Mouse (Mus musculus) erythroblast, embryonic 14.5 days (primary cell): ENCODE results near the gene Vwf. TPM values are rescaled to one million over a fixed set of nuclear protein-coding genes. Genes with fewer than 3 reads are reported as not detected.

ENCODE experiments used
- H3K27me3 ChIP-seq: 2 replicates; pipeline ENCODE4 v1.6.1; 2012; ENCODE audit warnings: inconsistent platforms; ENCODE audit not compliant: control insufficient read depth
- H3K36me3 ChIP-seq: 2 replicates; pipeline ENCODE4 v1.6.1; 2012; ENCODE audit warnings: mild to moderate bottlenecking, inconsistent platforms; ENCODE audit not compliant: control insufficient read depth
- H3K4me1 ChIP-seq: 2 replicates; pipeline ENCODE4 v1.6.1; 2012; ENCODE audit warnings: inconsistent platforms; ENCODE audit not compliant: control insufficient read depth
- H3K4me3 ChIP-seq: replicated peaks from 2 replicates; pipeline ENCODE3; 2012; ENCODE audit warnings: moderate library complexity, mild to moderate bottlenecking, inconsistent platforms
- H3K9me3 ChIP-seq: 2 replicates; pipeline ENCODE4 v1.6.1; 2012; ENCODE audit warnings: low read length, inconsistent platforms, mixed read lengths; ENCODE audit not compliant: control insufficient read depth
- GATA1 ChIP-seq: IDR thresholded peaks from 2 replicates; pipeline ENCODE4 v1.6.1; 2012; ENCODE audit warnings: low read length, inconsistent platforms, mixed read lengths
- TAL1 ChIP-seq: IDR thresholded peaks from 3 replicates; pipeline ENCODE4 v1.6.1; 2012; ENCODE audit warnings: low read length, inconsistent platforms, mixed read lengths
- polyA plus RNA-seq: library from polyadenylated mRNA; stranded (reverse); fragments of >175 nt; gene quantifications from 2 replicates; pipeline ENCODE4 v1.2.3, GENCODE M21; 2012

The Vwf gene
- polyA plus RNA-seq, 1 experiment: 0.35 TPM

GRCm38 (mm10) chr6:125590056-125590455 lies 43.5 kb downstream of the Vwf start:
- no peaks in the 10 kb centered on the region for H3K9me3 ChIP-seq
- TF ChIP-seq TAL1: no peak
- TF ChIP-seq GATA1: no peak
- no peaks in the 10 kb centered on the region for H3K36me3 ChIP-seq
- H3K4me1 ChIP-seq: peaks cover 12% of the 10 kb centered on the region
- H3K27me3 ChIP-seq: peaks cover 3% of the 10 kb centered on the region; the same call in 1 of the 2 replicates
- H3K4me3 ChIP-seq: no peak overlapping the region

GRCm38 (mm10) chr6:125590471-125590870 lies 43.9 kb downstream of the Vwf start:
- no peaks in the 10 kb centered on the region for H3K36me3 ChIP-seq
- peaks cover 3% of the 10 kb centered on the region; the same call in 1 of the 2 replicates for H3K27me3 ChIP-seq
- TF ChIP-seq GATA1: no peak
- TF ChIP-seq TAL1: no peak
- no peak overlapping the region for H3K4me3 ChIP-seq
- H3K4me1 ChIP-seq: peaks cover 10% of the 10 kb centered on the region
- H3K9me3 ChIP-seq: no peaks in the 10 kb centered on the region

DNA sequence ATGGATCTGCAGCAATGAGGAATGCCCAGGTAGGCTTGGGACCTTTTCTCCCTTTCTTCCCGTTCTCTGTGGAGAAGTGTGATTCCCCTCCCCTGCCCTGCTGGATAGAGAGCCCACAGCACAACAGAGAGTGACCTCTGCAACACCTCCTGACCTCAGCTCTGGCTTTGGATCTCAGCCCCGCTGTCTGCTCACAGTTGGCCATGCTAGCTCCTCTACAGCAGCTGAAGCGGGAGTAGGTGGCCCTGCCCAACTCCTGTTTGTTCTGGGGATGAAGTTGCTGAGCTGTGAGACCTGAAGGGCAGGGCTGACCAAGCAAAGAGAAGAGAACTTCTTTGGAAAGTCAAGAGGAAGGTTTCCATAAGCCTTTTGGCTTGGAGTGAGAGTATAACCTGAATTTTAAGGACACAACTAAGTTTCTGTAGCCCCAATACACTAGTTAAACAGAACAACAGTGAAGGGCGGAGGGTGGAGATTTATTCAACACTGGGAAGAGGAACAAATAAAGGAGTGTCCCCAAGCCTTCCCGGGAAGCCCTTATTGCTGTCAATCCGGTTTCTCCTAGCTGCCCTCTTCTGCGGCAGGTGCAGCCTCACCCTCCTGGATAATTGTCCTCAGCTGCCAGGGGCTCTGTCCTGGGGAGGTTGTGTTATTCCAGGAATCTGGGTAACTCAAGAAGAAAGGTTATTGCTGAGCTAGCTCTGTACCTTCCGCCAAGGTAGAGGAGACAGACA lies 45.2 kb downstream of the Vwf start:
- H3K4me1 ChIP-seq: peaks cover 6% of the 10 kb centered on the region
- H3K27me3 ChIP-seq: peaks cover 3% of the 10 kb centered on the region; the same call in 1 of the 2 replicates
- no peak for TF ChIP-seq TAL1
- TF ChIP-seq GATA1: no peak
- H3K9me3 ChIP-seq: no peaks in the 10 kb centered on the region
- no peaks in the 10 kb centered on the region for H3K36me3 ChIP-seq
- no peak overlapping the region for H3K4me3 ChIP-seq

DNA sequence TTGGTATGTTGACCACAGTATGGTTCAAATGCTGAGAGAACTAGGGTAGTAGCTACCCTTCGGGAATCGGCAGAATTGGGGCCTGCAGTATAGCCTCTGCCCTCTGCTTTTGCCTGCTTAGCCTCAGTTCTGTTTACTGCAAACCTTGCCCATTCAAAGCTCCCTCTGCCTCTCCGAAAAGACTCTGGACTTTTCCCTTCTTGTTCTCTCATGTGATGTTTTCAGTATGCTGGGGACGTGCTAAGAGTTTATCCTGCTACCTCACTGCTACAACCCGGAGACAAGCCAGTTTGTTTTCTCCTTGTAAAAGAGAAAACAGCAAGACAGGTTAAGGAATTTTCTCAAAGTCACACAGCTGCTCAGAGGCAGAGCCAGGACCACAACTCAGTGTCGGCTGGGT lies 46.0 kb downstream of the Vwf start:
- peaks cover 3% of the 10 kb centered on the region; the same call in 1 of the 2 replicates for H3K27me3 ChIP-seq
- H3K9me3 ChIP-seq: no peaks in the 10 kb centered on the region
- peaks cover 4% of the 10 kb centered on the region for H3K4me1 ChIP-seq
- TF ChIP-seq GATA1: no peak
- no peak for TF ChIP-seq TAL1
- H3K36me3 ChIP-seq: no peaks in the 10 kb centered on the region
- H3K4me3 ChIP-seq: no peak overlapping the region

DNA sequence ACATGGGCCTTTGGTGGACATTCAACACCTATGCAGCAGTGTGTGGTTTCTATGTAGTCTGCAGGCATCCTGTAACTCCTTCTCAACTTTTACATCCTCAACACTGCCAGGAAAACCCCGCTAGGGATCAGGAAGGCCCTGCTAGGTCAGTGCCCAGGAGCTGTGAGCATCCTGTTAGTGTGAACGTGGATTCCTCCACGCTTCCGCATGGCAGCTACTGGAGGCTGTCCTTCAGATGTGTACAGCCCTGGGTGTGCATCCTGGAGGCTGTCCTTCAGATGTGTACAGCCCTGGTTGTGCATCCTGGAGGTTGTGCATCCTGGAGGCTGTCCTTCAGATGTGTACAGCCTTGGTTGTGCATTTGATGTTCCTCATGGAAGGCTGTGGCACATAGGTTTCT lies 47.7 kb downstream of the Vwf start:
- peaks cover 2% of the 10 kb centered on the region for H3K4me1 ChIP-seq
- no peaks in the 10 kb centered on the region for H3K36me3 ChIP-seq
- TF ChIP-seq GATA1 (no peak), TAL1 (no peak)
- H3K9me3 ChIP-seq: no peaks in the 10 kb centered on the region
- no peaks in the 10 kb centered on the region for H3K27me3 ChIP-seq
- H3K4me3 ChIP-seq: no peak overlapping the region

DNA sequence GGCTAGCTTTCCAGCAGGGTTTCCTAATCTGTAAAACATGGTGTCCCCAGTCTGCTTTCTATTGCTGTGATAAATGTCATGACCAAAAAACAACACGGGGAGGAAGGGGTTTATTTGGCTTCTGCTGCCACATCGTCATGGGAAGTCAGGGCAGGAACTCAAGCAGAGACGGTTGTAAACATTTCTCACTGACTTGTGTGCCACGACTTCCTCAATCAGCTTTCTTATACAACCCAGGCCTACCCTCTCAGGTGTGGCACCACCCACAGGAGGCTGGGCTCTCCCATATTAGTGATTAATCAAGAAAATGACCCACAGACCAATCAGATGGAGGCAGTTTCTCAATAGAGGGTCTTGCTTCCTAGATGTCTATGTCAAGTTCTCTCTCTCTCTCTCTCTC lies 48.3 kb downstream of the Vwf start:
- H3K4me1 ChIP-seq: peaks cover 5% of the 10 kb centered on the region
- H3K36me3 ChIP-seq: no peaks in the 10 kb centered on the region
- no peaks in the 10 kb centered on the region for H3K27me3 ChIP-seq
- no peak for TF ChIP-seq GATA1
- no peak for TF ChIP-seq TAL1
- no peak overlapping the region for H3K4me3 ChIP-seq
- no peaks in the 10 kb centered on the region for H3K9me3 ChIP-seq

GRCm38 (mm10) chr6:125596701-125597318 lies 50.2 kb downstream of the Vwf start:
- H3K27me3 ChIP-seq: peaks cover 3% of the 10 kb centered on the region; the same call in 1 of the 2 replicates
- H3K9me3 ChIP-seq: no peaks in the 10 kb centered on the region
- peaks cover 8% of the 10 kb centered on the region for H3K4me1 ChIP-seq
- TF ChIP-seq TAL1 (no peak), GATA1 (no peak)
- no peak overlapping the region for H3K4me3 ChIP-seq
- H3K36me3 ChIP-seq: no peaks in the 10 kb centered on the region

DNA sequence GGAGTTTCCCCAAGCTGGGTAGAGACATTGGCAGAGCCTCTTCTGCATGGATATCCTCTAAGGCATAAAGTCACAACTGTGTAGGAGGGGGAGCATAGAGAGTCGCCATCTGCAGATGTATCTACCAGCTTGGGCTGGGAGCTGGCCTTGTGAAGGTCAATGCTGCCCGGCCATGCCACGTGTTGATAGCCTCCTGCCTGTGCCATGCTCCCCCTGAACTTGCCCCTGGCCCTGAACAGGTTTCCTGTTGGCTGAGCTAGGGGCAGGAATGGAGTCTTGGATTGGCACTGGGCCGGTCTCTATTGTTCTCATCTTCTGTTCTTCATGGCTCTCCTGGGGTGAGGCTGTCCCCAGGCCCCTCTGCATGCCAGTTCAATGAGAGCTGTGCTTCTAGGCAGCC lies 51.1 kb downstream of the Vwf start:
- Histone ChIP-seq H3K36me3 (no peaks in the 10 kb centered on the region), H3K4me1 (peaks cover 9% of the 10 kb centered on the region)
- TF ChIP-seq TAL1: no peak
- no peak for TF ChIP-seq GATA1

GRCm38 (mm10) chr6:125600036-125600558 lies 53.5 kb downstream of the Vwf start:
- TF ChIP-seq TAL1 (no peak), GATA1 (no peak)
- H3K4me3 ChIP-seq: no peak overlapping the region
- peaks cover 12% of the 10 kb centered on the region for H3K4me1 ChIP-seq
- H3K9me3 ChIP-seq: no peaks in the 10 kb centered on the region
- no peaks in the 10 kb centered on the region for H3K36me3 ChIP-seq
- peaks cover 24% of the 10 kb centered on the region for H3K27me3 ChIP-seq

More for the DNA sequence above, 51.1 kb downstream of the Vwf start:
- Histone ChIP-seq H3K4me3 (no peak overlapping the region), H3K9me3 (no peaks in the 10 kb centered on the region), H3K27me3 (peaks cover 10% of the 10 kb centered on the region)

DNA sequence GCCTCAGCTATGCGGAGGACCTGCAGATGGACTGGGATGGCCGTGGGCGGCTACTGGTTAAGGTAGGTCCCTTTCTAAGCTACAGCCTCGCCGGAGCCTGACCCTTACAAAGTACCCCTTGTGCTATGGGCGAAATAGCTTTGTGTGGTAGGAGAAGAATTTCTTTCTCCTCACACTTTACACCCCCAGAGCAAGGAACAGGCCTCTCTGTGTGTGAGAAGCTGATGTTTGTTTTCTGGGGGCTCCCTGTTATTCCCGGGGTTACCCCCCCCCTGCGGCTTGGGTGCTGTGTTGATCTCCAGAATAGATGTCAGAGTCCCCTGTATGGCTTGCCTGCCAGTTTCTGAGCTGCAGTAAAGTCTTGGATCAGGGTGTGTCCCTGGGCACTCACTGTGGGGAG lies 54.1 kb downstream of the Vwf start:
- H3K9me3 ChIP-seq: no peaks in the 10 kb centered on the region
- peaks cover 12% of the 10 kb centered on the region for H3K4me1 ChIP-seq
- TF ChIP-seq TAL1 (no peak), GATA1 (no peak)
- no peaks in the 10 kb centered on the region for H3K36me3 ChIP-seq
- peaks cover 24% of the 10 kb centered on the region for H3K27me3 ChIP-seq
- H3K4me3 ChIP-seq: no peak overlapping the region
